Mouse (Mus musculus): ENCODE data around the gene Vps54.
"Not testable (repeated sequence)": the region's sequence is repeated elsewhere in the genome, so short reads cannot be mapped to it uniquely, and the experiment has no call there.

Gene Vps54

GRCm38 (mm10) chr11:21239763-21240509 lies 855 bp downstream of the Vps54 start:
- no peak for DNase-seq (ENCODE audit: low read depth in 1 of 2, low spot score in 2 of 2)

- DNase-seq (ENCODE audit: low read depth in 1 of 2, low spot score in 2 of 2): no peak
Measured at GRCm38 (mm10) chr11:21241351-21241750, 2.3 kb downstream of the Vps54 start.

GRCm38 (mm10) chr11:21247203-21247865 lies 8.3 kb downstream of the Vps54 start:
- DNase-seq (ENCODE audit: low read depth in 1 of 2, low spot score in 2 of 2): no peak

- no peak for DNase-seq (ENCODE audit: low read depth in 1 of 2, low spot score in 2 of 2)
Measured at GRCm38 (mm10) chr11:21247940-21248339, 8.9 kb downstream of the Vps54 start.

- DNase-seq (ENCODE audit: low read depth in 1 of 2, low spot score in 2 of 2): no peak
Measured at GRCm38 (mm10) chr11:21250366-21250765, 11.3 kb downstream of the Vps54 start.

GRCm38 (mm10) chr11:21258611-21259010 lies 19.5 kb downstream of the Vps54 start:
- DNase-seq (ENCODE audit: low read depth in 1 of 2, low spot score in 2 of 2): not testable (repeated sequence)

- DNase-seq (ENCODE audit: low read depth in 1 of 2, low spot score in 2 of 2): no peak
Measured at GRCm38 (mm10) chr11:21265423-21265822, 26.3 kb downstream of the Vps54 start.

- no peak for DNase-seq (ENCODE audit: low read depth in 1 of 2, low spot score in 2 of 2)
Measured at GRCm38 (mm10) chr11:21276151-21276550, 37.1 kb downstream of the Vps54 start.

GRCm38 (mm10) chr11:21286391-21286790 lies 47.3 kb downstream of the Vps54 start:
- DNase-seq (ENCODE audit: low read depth in 1 of 2, low spot score in 2 of 2): no peak

- not testable (repeated sequence) for DNase-seq (ENCODE audit: low read depth in 1 of 2, low spot score in 2 of 2)
Measured at GRCm38 (mm10) chr11:21288153-21288552, 49.1 kb downstream of the Vps54 start.

- no peak for DNase-seq (ENCODE audit: low read depth in 1 of 2, low spot score in 2 of 2)
Measured at GRCm38 (mm10) chr11:21295486-21295885, 56.4 kb downstream of the Vps54 start.

GRCm38 (mm10) chr11:21303619-21304018 lies 64.5 kb downstream of the Vps54 start:
- DNase-seq (ENCODE audit: low read depth in 1 of 2, low spot score in 2 of 2): no peak

GRCm38 (mm10) chr11:21307078-21307668 lies 68.1 kb downstream of the Vps54 start:
- no peak for DNase-seq (ENCODE audit: low read depth in 1 of 2, low spot score in 2 of 2)

GRCm38 (mm10) chr11:21308119-21308518 lies 69.0 kb downstream of the Vps54 start:
- no peak for DNase-seq (ENCODE audit: low read depth in 1 of 2, low spot score in 2 of 2)

GRCm38 (mm10) chr11:21309516-21309915 lies 70.4 kb downstream of the Vps54 start:
- no peak for DNase-seq (ENCODE audit: low read depth in 1 of 2, low spot score in 2 of 2)

GRCm38 (mm10) chr11:21313922-21314657 lies 75.0 kb downstream of the Vps54 start:
- DNase-seq (ENCODE audit: low read depth in 1 of 2, low spot score in 2 of 2): no peak

GRCm38 (mm10) chr11:21321577-21321976 lies 82.5 kb downstream of the Vps54 start:
- DNase-seq (ENCODE audit: low read depth in 1 of 2, low spot score in 2 of 2): no peak

- DNase-seq (ENCODE audit: low read depth in 1 of 2, low spot score in 2 of 2): no peak
Measured at GRCm38 (mm10) chr11:21322349-21322748, 83.3 kb downstream of the Vps54 start.

GRCm38 (mm10) chr11:21325781-21326180 lies 86.7 kb downstream of the Vps54 start:
- no peak for DNase-seq (ENCODE audit: low read depth in 1 of 2, low spot score in 2 of 2)

GRCm38 (mm10) chr11:21326770-21327169 lies 87.7 kb downstream of the Vps54 start:
- no peak for DNase-seq (ENCODE audit: low read depth in 1 of 2, low spot score in 2 of 2)

- DNase-seq (ENCODE audit: low read depth in 1 of 2, low spot score in 2 of 2): no peak
Measured at GRCm38 (mm10) chr11:21327486-21327885, 88.4 kb downstream of the Vps54 start.

GRCm38 (mm10) chr11:21328141-21328540 lies 89.1 kb downstream of the Vps54 start:
- DNase-seq (ENCODE audit: low read depth in 1 of 2, low spot score in 2 of 2): no peak

All from monocyte, adult 2 months (primary cell).